Mouse (Mus musculus): Measurements from ENCODE around the gene Hspb1. TPM values are rescaled to one million over a fixed set of nuclear protein-coding genes. Genes with fewer than 3 reads are reported as not detected.

Hspb1 gene
- polyA plus RNA-seq, 2 experiments = 1.8 to 1.9 TPM

GRCm38 (mm10) chr5:135905320-135906225 is 17.9 kb downstream of the Hspb1 start:
- H3K36me3 ChIP-seq (replicated peaks; ENCODE audit: control insufficient read depth, insufficient read depth, low read depth) = peaks cover 15% of the 10 kb centered on the region
- no peak for ATAC-seq (ENCODE audit: insufficient read depth)
- no peak overlapping the region for H3K27ac ChIP-seq
- TF ChIP-seq EP300 (IDR thresholded peaks at IDR 0.05; ENCODE audit: low read depth) = no peak
- TF ChIP-seq CTCF (IDR thresholded peaks at IDR 0.05; ENCODE audit: low read depth) = no peak
- no peak for DNase-seq (ENCODE audit: low read depth in 3 of 3, low spot score in 3 of 3)
- no peak overlapping the region for H3K9ac ChIP-seq (replicated peaks)
- no peak overlapping the region for H3K4me2 ChIP-seq (ENCODE audit: low read depth)
- no peak overlapping the region for H3K4me3 ChIP-seq (ENCODE audit: insufficient read depth in 1 of 2, low read depth in 2 of 2, low read length in 2 of 2)
- WGBS (ENCODE audit: insufficient replicate concordance) = 40% methylated on average over 8 of the region's 8 CpGs
- H3K27me3 ChIP-seq (ENCODE audit: control insufficient read depth, insufficient read depth, low read length) = no peaks in the 10 kb centered on the region
- peaks cover 0 to 5% of the 10 kb centered on the region in 2 experiments; a peak in 2 of 4 replicates for H3K4me1 ChIP-seq (replicated peaks; ENCODE audit: control insufficient read depth in 2 of 2, insufficient read depth in 2 of 2, low read length in 1 of 2)
- H3K9me3 ChIP-seq (ENCODE audit: control insufficient read depth, low read length) = no peaks in the 10 kb centered on the region

DNA sequence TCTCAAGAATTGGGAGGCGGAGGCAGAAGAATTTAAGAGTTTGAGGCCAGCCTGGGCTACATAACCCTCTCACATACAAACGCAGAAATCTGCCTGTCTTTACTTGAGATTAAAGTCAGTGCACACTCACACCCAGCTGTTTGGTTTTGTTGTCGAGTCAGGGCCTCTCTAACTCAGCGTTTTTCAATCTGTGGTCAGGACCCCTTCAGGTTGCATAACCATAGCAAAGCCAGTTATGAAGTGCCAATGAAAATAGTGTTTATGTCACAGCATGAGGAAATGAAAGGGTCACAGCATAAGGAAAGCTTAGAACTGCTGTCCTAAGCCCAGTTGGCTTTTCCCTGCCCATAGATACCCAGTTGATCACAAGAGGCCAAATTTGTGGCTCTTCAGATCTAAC is 19.1 kb downstream of the Hspb1 start:
- H3K9me3 ChIP-seq (ENCODE audit: control insufficient read depth, low read length) = no peaks in the 10 kb centered on the region
- ATAC-seq (ENCODE audit: insufficient read depth) (no peak), DNase-seq (ENCODE audit: low read depth in 3 of 3, low spot score in 3 of 3) (no peak)
- peaks cover 22% of the 10 kb centered on the region for H3K36me3 ChIP-seq (replicated peaks; ENCODE audit: control insufficient read depth, insufficient read depth, low read depth)
- no peak overlapping the region for H3K4me3 ChIP-seq (ENCODE audit: insufficient read depth in 1 of 2, low read depth in 2 of 2, low read length in 2 of 2)
- H3K4me2 ChIP-seq (ENCODE audit: low read depth) = no peak overlapping the region
- 39% methylated on average over 4 of the region's 4 CpGs for WGBS (ENCODE audit: insufficient replicate concordance)
- no peak overlapping the region for H3K27ac ChIP-seq
- peaks cover 0 to 5% of the 10 kb centered on the region in 2 experiments; a peak in 2 of 4 replicates for H3K4me1 ChIP-seq (replicated peaks; ENCODE audit: control insufficient read depth in 2 of 2, insufficient read depth in 2 of 2, low read length in 1 of 2)
- TF ChIP-seq EP300 (IDR thresholded peaks at IDR 0.05; ENCODE audit: low read depth) = no peak
- no peak for TF ChIP-seq CTCF (IDR thresholded peaks at IDR 0.05; ENCODE audit: low read depth)
- H3K27me3 ChIP-seq (ENCODE audit: control insufficient read depth, insufficient read depth, low read length) = no peaks in the 10 kb centered on the region
- no peak overlapping the region for H3K9ac ChIP-seq (replicated peaks)

- peaks cover 0 to 5% of the 10 kb centered on the region in 2 experiments; a peak in 2 of 4 replicates for H3K4me1 ChIP-seq (replicated peaks; ENCODE audit: control insufficient read depth in 2 of 2, insufficient read depth in 2 of 2, low read length in 1 of 2)
- 67% methylated on average over 13 of the region's 13 CpGs for WGBS (ENCODE audit: insufficient replicate concordance)
- ATAC-seq (ENCODE audit: insufficient read depth) (no peak), DNase-seq (ENCODE audit: low read depth in 3 of 3, low spot score in 3 of 3) (no peak)
- no peak overlapping the region for H3K4me3 ChIP-seq (ENCODE audit: insufficient read depth in 1 of 2, low read depth in 2 of 2, low read length in 2 of 2)
- TF ChIP-seq EP300 (IDR thresholded peaks at IDR 0.05; ENCODE audit: low read depth) (no peak), CTCF (IDR thresholded peaks at IDR 0.05; ENCODE audit: low read depth) (no peak)
- H3K9me3 ChIP-seq (ENCODE audit: control insufficient read depth, low read length) = no peaks in the 10 kb centered on the region
- no peaks in the 10 kb centered on the region for H3K27me3 ChIP-seq (ENCODE audit: control insufficient read depth, insufficient read depth, low read length)
- H3K27ac ChIP-seq = no peak overlapping the region
- peaks cover 22% of the 10 kb centered on the region for H3K36me3 ChIP-seq (replicated peaks; ENCODE audit: control insufficient read depth, insufficient read depth, low read depth)
- H3K4me2 ChIP-seq (ENCODE audit: low read depth) = no peak overlapping the region
- no peak overlapping the region for H3K9ac ChIP-seq (replicated peaks)
These were observed 19.5 kb downstream of the Hspb1 start for GRCm38 (mm10) chr5:135907256-135907655.

DNA sequence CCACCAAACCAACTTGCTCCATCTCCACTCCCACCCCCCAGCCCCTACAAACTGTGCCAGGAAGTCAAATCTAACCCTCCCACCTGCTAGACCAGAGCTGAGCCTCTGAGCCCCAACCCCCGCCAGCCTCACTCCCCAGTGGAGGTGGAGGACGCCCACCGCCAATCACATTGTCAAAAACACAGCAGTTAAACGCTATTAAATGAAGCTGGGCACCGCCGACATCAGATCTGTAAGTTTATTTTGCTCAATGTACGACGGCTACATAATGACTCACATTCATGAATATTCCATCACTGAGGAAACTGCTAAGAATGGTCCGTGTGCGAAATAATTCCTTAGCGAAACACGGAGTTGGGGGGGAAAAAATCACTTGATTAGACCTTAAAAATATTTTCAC is 20.5 kb downstream of the Hspb1 start:
- no peak overlapping the region for H3K4me2 ChIP-seq (ENCODE audit: low read depth)
- ATAC-seq (ENCODE audit: insufficient read depth) (no peak), DNase-seq (ENCODE audit: low read depth in 3 of 3, low spot score in 3 of 3) (no peak)
- no peaks in the 10 kb centered on the region for H3K27me3 ChIP-seq (ENCODE audit: control insufficient read depth, insufficient read depth, low read length)
- no peak overlapping the region for H3K27ac ChIP-seq
- TF ChIP-seq EP300 (IDR thresholded peaks at IDR 0.05; ENCODE audit: low read depth) (no peak), CTCF (IDR thresholded peaks at IDR 0.05; ENCODE audit: low read depth) (no peak)
- peaks cover 22% of the 10 kb centered on the region for H3K36me3 ChIP-seq (replicated peaks; ENCODE audit: control insufficient read depth, insufficient read depth, low read depth)
- H3K9ac ChIP-seq (replicated peaks) = no peak overlapping the region
- H3K9me3 ChIP-seq (ENCODE audit: control insufficient read depth, low read length) = no peaks in the 10 kb centered on the region
- peaks cover 0 to 7% of the 10 kb centered on the region in 2 experiments; a peak in 2 of 4 replicates for H3K4me1 ChIP-seq (replicated peaks; ENCODE audit: control insufficient read depth in 2 of 2, insufficient read depth in 2 of 2, low read length in 1 of 2)
- H3K4me3 ChIP-seq (ENCODE audit: insufficient read depth in 1 of 2, low read depth in 2 of 2, low read length in 2 of 2) = no peak overlapping the region
- 75% methylated on average over 12 of the region's 12 CpGs for WGBS (ENCODE audit: insufficient replicate concordance)

DNA sequence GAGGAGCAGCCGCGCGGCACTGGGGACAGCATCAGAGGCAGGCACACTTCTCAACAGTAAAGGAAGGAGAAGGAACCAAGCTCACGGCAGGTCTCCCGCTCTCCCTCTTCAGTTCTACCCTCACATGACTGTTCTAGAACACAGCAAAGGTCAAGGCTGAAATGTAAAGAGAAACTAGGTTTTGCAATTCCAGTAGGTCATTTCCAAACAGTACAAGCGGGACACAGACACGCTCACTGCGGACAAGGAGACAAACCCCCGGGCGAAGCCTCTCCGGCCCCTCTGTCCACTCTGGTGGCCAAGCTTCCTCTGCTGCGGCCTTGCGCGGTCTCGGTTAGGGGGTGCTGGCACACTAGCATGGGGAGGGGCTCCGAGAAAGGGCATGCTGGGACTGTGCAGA is 21.3 kb downstream of the Hspb1 start:
- 85% methylated on average over 16 of the region's 16 CpGs for WGBS (ENCODE audit: insufficient replicate concordance)
- no peak for DNase-seq (ENCODE audit: low read depth in 3 of 3, low spot score in 3 of 3)
- Histone ChIP-seq H3K36me3 (replicated peaks; ENCODE audit: control insufficient read depth, insufficient read depth, low read depth) (peaks cover 24% of the 10 kb centered on the region), H3K9ac (replicated peaks) (no peak overlapping the region), H3K4me3 (ENCODE audit: insufficient read depth in 1 of 2, low read depth in 2 of 2, low read length in 2 of 2) (no peak overlapping the region), H3K4me2 (ENCODE audit: low read depth) (no peak overlapping the region), H3K9me3 (ENCODE audit: control insufficient read depth, low read length) (no peaks in the 10 kb centered on the region), H3K27me3 (ENCODE audit: control insufficient read depth, insufficient read depth, low read length) (no peaks in the 10 kb centered on the region), H3K27ac (no peak overlapping the region), H3K4me1 (replicated peaks; ENCODE audit: control insufficient read depth in 2 of 2, insufficient read depth in 2 of 2, low read length in 1 of 2) (peaks cover 0 to 12% of the 10 kb centered on the region in 2 experiments; a peak in 3 of 4 replicates)
- peak; percentile 14; the same call in 1 of the 2 replicates for ATAC-seq (ENCODE audit: insufficient read depth)
- TF ChIP-seq EP300 (IDR thresholded peaks at IDR 0.05; ENCODE audit: low read depth) (no peak), CTCF (IDR thresholded peaks at IDR 0.05; ENCODE audit: low read depth) (no peak)

All from liver, embryonic 14.5 days (tissue).